Mouse (Mus musculus) adrenal gland, postnatal 25 days (tissue): Measurements from ENCODE around the gene Actl9. TPM values are rescaled to one million over a fixed set of nuclear protein-coding genes. Genes with fewer than 3 reads are reported as not detected.
A peak's percentile ranks its signal among the peaks of the same experiment; 100 is the strongest.

Experiments used
- DNase-seq: peaks from one replicate; pipeline ENCODE4 v3.0.0; 2021; ENCODE audit warnings: mixed read lengths
- long read RNA-seq: library from polyadenylated mRNA; stranded (forward); transcript quantifications from one replicate; pipeline ENCODE4 v2.0.0, GENCODE M21; 2021
- total RNA-seq: library from RNA; stranded (reverse); gene quantifications from 2 replicates; pipeline ENCODE4 v1.2.3, GENCODE M21; 2021

The Actl9 gene
- not detected in 2 replicates for total RNA-seq
- long read RNA-seq: 0 reads

GRCm38 (mm10) chr17:33432019-33432946 lies at the start of gene Actl9:
Actl9 (plus strand) TSS chr17:33432896.
- DNase-seq: no peak

- no peak for DNase-seq
Measured at GRCm38 (mm10) chr17:33385705-33386104, 47.0 kb upstream of the Actl9 start.

GRCm38 (mm10) chr17:33392271-33392670 lies 40.4 kb upstream of the Actl9 start:
- DNase-seq: no peak

- peak; percentile 77 for DNase-seq
Measured at GRCm38 (mm10) chr17:33394182-33395034, 38.3 kb upstream of the Actl9 start, which contains the start of gene Zfp101. Zfp101 (minus strand) TSS chr17:33394641.

DNA sequence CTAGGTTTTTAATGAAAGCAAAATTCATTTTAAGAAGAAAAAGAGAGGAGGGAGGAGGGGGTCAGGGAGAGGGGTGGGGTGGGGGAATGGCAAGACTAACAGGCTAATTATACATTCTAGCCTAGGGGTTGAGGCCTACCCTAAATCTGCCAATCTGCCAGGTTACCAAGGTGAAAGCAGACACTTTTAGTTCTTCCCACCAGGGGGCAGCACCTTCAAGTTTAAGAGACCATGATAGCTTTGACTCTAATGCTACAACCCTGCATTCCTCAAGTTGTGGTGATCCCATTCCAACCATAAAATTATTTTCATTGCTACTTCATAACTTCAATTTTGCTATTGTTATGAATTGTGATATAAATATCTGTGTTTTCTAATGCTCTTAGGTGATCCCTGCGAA lies 6.5 kb downstream of the Actl9 start:
- peak; percentile 71 for DNase-seq

- DNase-seq: no peak
Measured at GRCm38 (mm10) chr17:33439922-33440321, 7.2 kb downstream of the Actl9 start.

GRCm38 (mm10) chr17:33441159-33441558 lies 8.5 kb downstream of the Actl9 start:
- no peak for DNase-seq

- DNase-seq: no peak
Measured at GRCm38 (mm10) chr17:33456631-33457030, 23.9 kb downstream of the Actl9 start.

GRCm38 (mm10) chr17:33471206-33471605 lies 38.5 kb downstream of the Actl9 start:
- DNase-seq: no peak

Other genes starting within 250 kb of the Actl9 start
- not detected in 2 replicates for gene Olfr239, start 241.6 kb upstream of the Actl9 start, total RNA-seq
- 0.18 TPM in 1 of 2 replicates, not detected in the other for gene Olfr1564, start 211.2 kb upstream of the Actl9 start, total RNA-seq
- gene Zfp955a, start 177.8 kb upstream of the Actl9 start, total RNA-seq: 12.0 and 12.1 TPM in 2 replicates
- gene Olfr63, start 168.2 kb upstream of the Actl9 start, total RNA-seq: not detected in 2 replicates
- 16.9 and 17.9 TPM in 2 replicates for gene Zfp955b, start 143.4 kb upstream of the Actl9 start, total RNA-seq
- 8.2 and 11.7 TPM in 2 replicates for gene Zfp81, start 74.0 kb upstream of the Actl9 start, total RNA-seq
- 9.0 and 9.4 TPM in 2 replicates for gene Zfp101, start 38.3 kb upstream of the Actl9 start, total RNA-seq
- 46.2 and 54.1 TPM in 2 replicates for gene Adamts10, start 91.3 kb downstream of the Actl9 start, total RNA-seq
- 1.7 and 3.8 TPM in 2 replicates for gene Myo1f, start 122.8 kb downstream of the Actl9 start, total RNA-seq
- gene Zfp414, start 196.2 kb downstream of the Actl9 start, total RNA-seq: 41.1 and 49.7 TPM in 2 replicates
- gene Pram1, start 205.2 kb downstream of the Actl9 start, total RNA-seq: 0.67 and 0.97 TPM in 2 replicates